Mouse (Mus musculus): ENCODE results near the gene Fbxo27. TPM values are rescaled to one million over a fixed set of nuclear protein-coding genes. Genes with fewer than 3 reads are reported as not detected.
"Not testable (repeated sequence)": the region's sequence is repeated elsewhere in the genome, so short reads cannot be mapped to it uniquely, and the experiment has no call there.

The Fbxo27 gene
- polyA plus RNA-seq (2015; fragmentation: Nextera tagmentation; extraction: Ambion mirVana), result 6.2 and 7.2 TPM in 2 replicates

- Histone ChIP-seq H3K9ac (peak within 1 kb of the TSS; percentile 35), H3K27me3 (no peaks in the 10 kb centered on the region), H3K4me3 (peak within 1 kb of the TSS; percentile 56), H3K36me3 (no peaks in the 10 kb centered on the region), H3K4me1 (peaks cover 17% of the 10 kb centered on the region), H3K4me2 (peak within 1 kb of the TSS; percentile 86), H3K9me3 (no peaks in the 10 kb centered on the region), H3K27ac (peak within 1 kb of the TSS; percentile 43; the same call in 1 of the 2 replicates)
- ATAC-seq (ENCODE audit: insufficient number of reproducible peaks, low FRiP score, low TSS enrichment, low read depth), result no peak
- WGBS, result 38% methylated on average over 30 of the region's 30 CpGs
These were observed at the start of gene Fbxo27 for GRCm38 (mm10) chr7:28692545-28693320. Gene Fbxo27, plus strand, starts transcription at chr7:28692849.

GRCm38 (mm10) chr7:28645366-28645765 lies 47.3 kb upstream of the Fbxo27 start:
- no peak for ATAC-seq (ENCODE audit: insufficient number of reproducible peaks, low FRiP score, low TSS enrichment, low read depth)
- H3K4me1 ChIP-seq, result no peaks in the 10 kb centered on the region
- no peaks in the 10 kb centered on the region for H3K27me3 ChIP-seq
- no peak overlapping the region for H3K9ac ChIP-seq
- no peaks in the 10 kb centered on the region for H3K9me3 ChIP-seq
- H3K4me3 ChIP-seq, result no peak overlapping the region
- no peaks in the 10 kb centered on the region for H3K36me3 ChIP-seq
- WGBS, result 49% methylated on average over 6 of the region's 6 CpGs
- no peak overlapping the region for H3K27ac ChIP-seq
- H3K4me2 ChIP-seq, result no peak overlapping the region

- H3K9me3 ChIP-seq, result no peaks in the 10 kb centered on the region
- no peak overlapping the region for H3K9ac ChIP-seq
- no peak for ATAC-seq (ENCODE audit: insufficient number of reproducible peaks, low FRiP score, low TSS enrichment, low read depth)
- H3K27ac ChIP-seq, result no peak overlapping the region
- 82% methylated on average over 2 of the region's 2 CpGs for WGBS
- H3K4me1 ChIP-seq, result no peaks in the 10 kb centered on the region
- no peaks in the 10 kb centered on the region for H3K36me3 ChIP-seq
- H3K27me3 ChIP-seq, result no peaks in the 10 kb centered on the region
- no peak overlapping the region for H3K4me2 ChIP-seq
- H3K4me3 ChIP-seq, result no peak overlapping the region
These were observed 46.6 kb upstream of the Fbxo27 start for GRCm38 (mm10) chr7:28645947-28646475.

- Histone ChIP-seq H3K9ac (no peak overlapping the region), H3K4me2 (no peak overlapping the region), H3K9me3 (no peaks in the 10 kb centered on the region), H3K36me3 (no peaks in the 10 kb centered on the region), H3K27ac (no peak overlapping the region), H3K27me3 (no peaks in the 10 kb centered on the region), H3K4me1 (no peaks in the 10 kb centered on the region), H3K4me3 (no peak overlapping the region)
- WGBS, result 44% methylated on average over 7 of the region's 7 CpGs
- ATAC-seq (ENCODE audit: insufficient number of reproducible peaks, low FRiP score, low TSS enrichment, low read depth), result no peak
These were observed 45.6 kb upstream of the Fbxo27 start for GRCm38 (mm10) chr7:28647016-28647415.

- 94% methylated on average over 2 of the region's 2 CpGs for WGBS
- Histone ChIP-seq H3K27me3 (no peaks in the 10 kb centered on the region), H3K27ac (no peak overlapping the region), H3K36me3 (no peaks in the 10 kb centered on the region), H3K9ac (no peak overlapping the region), H3K4me2 (no peak overlapping the region), H3K4me3 (no peak overlapping the region), H3K9me3 (no peaks in the 10 kb centered on the region), H3K4me1 (no peaks in the 10 kb centered on the region)
- no peak for ATAC-seq (ENCODE audit: insufficient number of reproducible peaks, low FRiP score, low TSS enrichment, low read depth)
These were observed 41.5 kb upstream of the Fbxo27 start for GRCm38 (mm10) chr7:28651157-28651556.

GRCm38 (mm10) chr7:28656430-28656829 lies 36.2 kb upstream of the Fbxo27 start:
- no peaks in the 10 kb centered on the region for H3K4me1 ChIP-seq
- no peak overlapping the region for H3K27ac ChIP-seq
- ATAC-seq (ENCODE audit: insufficient number of reproducible peaks, low FRiP score, low TSS enrichment, low read depth), result no peak
- H3K27me3 ChIP-seq, result no peaks in the 10 kb centered on the region
- WGBS, result 71% methylated on average over 4 of the region's 4 CpGs
- H3K9ac ChIP-seq, result no peak overlapping the region
- H3K4me3 ChIP-seq, result no peak overlapping the region
- no peaks in the 10 kb centered on the region for H3K36me3 ChIP-seq
- H3K9me3 ChIP-seq, result no peaks in the 10 kb centered on the region
- no peak overlapping the region for H3K4me2 ChIP-seq

- no peak for ATAC-seq (ENCODE audit: insufficient number of reproducible peaks, low FRiP score, low TSS enrichment, low read depth)
- Histone ChIP-seq H3K4me2 (peak overlapping the region; percentile 30), H3K27ac (peak overlapping the region; percentile 43; the same call in 1 of the 2 replicates), H3K9me3 (no peaks in the 10 kb centered on the region), H3K4me1 (peaks cover 15% of the 10 kb centered on the region), H3K9ac (no peak overlapping the region), H3K4me3 (0 out of 2 replicates have a peak overlapping the region, but pooled peaks have one; percentile 4), H3K27me3 (no peaks in the 10 kb centered on the region), H3K36me3 (no peaks in the 10 kb centered on the region)
- WGBS, result 7% methylated on average over 15 of the region's 15 CpGs
These were observed 26.7 kb upstream of the Fbxo27 start for GRCm38 (mm10) chr7:28665620-28666579.

- H3K9ac ChIP-seq, result no peak overlapping the region
- H3K4me1 ChIP-seq, result peaks cover 2% of the 10 kb centered on the region
- no peak overlapping the region for H3K27ac ChIP-seq
- ATAC-seq (ENCODE audit: insufficient number of reproducible peaks, low FRiP score, low TSS enrichment, low read depth), result no peak
- H3K4me2 ChIP-seq, result no peak overlapping the region
- no peak overlapping the region for H3K4me3 ChIP-seq
- 29% methylated on average over 4 of the region's 4 CpGs for WGBS
- H3K27me3 ChIP-seq, result no peaks in the 10 kb centered on the region
- H3K9me3 ChIP-seq, result no peaks in the 10 kb centered on the region
- no peaks in the 10 kb centered on the region for H3K36me3 ChIP-seq
These were observed 21.5 kb upstream of the Fbxo27 start for GRCm38 (mm10) chr7:28671172-28671571.

- no peaks in the 10 kb centered on the region for H3K27me3 ChIP-seq
- no peak overlapping the region for H3K9ac ChIP-seq
- no peaks in the 10 kb centered on the region for H3K9me3 ChIP-seq
- H3K36me3 ChIP-seq, result no peaks in the 10 kb centered on the region
- H3K4me3 ChIP-seq, result no peak overlapping the region
- ATAC-seq (ENCODE audit: insufficient number of reproducible peaks, low FRiP score, low TSS enrichment, low read depth), result no peak
- no peak overlapping the region for H3K27ac ChIP-seq
- no peak overlapping the region for H3K4me2 ChIP-seq
- H3K4me1 ChIP-seq, result no peaks in the 10 kb centered on the region
- 87% methylated on average over 5 of the region's 5 CpGs for WGBS
These were observed 20.4 kb upstream of the Fbxo27 start for GRCm38 (mm10) chr7:28672276-28672675.

- H3K4me2 ChIP-seq; H3K27ac ChIP-seq; H3K9ac ChIP-seq; H3K4me3 ChIP-seq; H3K4me1 ChIP-seq; ATAC-seq (ENCODE audit: insufficient number of reproducible peaks, low FRiP score, low TSS enrichment, low read depth); H3K27me3 ChIP-seq; H3K36me3 ChIP-seq; H3K9me3 ChIP-seq: not testable (repeated sequence)
- 63% methylated on average over 5 of the region's 5 CpGs for WGBS
These were observed 19.9 kb upstream of the Fbxo27 start for GRCm38 (mm10) chr7:28672786-28673185.

GRCm38 (mm10) chr7:28674994-28675393 lies 17.7 kb upstream of the Fbxo27 start:
- no peak overlapping the region for H3K4me2 ChIP-seq
- no peak overlapping the region for H3K4me3 ChIP-seq
- H3K9ac ChIP-seq, result no peak overlapping the region
- no peaks in the 10 kb centered on the region for H3K4me1 ChIP-seq
- no peak overlapping the region for H3K27ac ChIP-seq
- no peaks in the 10 kb centered on the region for H3K27me3 ChIP-seq
- 76% methylated on average over 9 of the region's 9 CpGs for WGBS
- H3K9me3 ChIP-seq, result no peaks in the 10 kb centered on the region
- no peak for ATAC-seq (ENCODE audit: insufficient number of reproducible peaks, low FRiP score, low TSS enrichment, low read depth)
- no peaks in the 10 kb centered on the region for H3K36me3 ChIP-seq

GRCm38 (mm10) chr7:28675746-28676145 lies 16.9 kb upstream of the Fbxo27 start:
- WGBS, result 33% methylated on average over 11 of the region's 11 CpGs

More at GRCm38 (mm10) chr7:28675746-28676145, 16.9 kb upstream of the Fbxo27 start:
- Histone ChIP-seq H3K9me3 (no peaks in the 10 kb centered on the region), H3K9ac (no peak overlapping the region), H3K4me1 (no peaks in the 10 kb centered on the region), H3K36me3 (no peaks in the 10 kb centered on the region), H3K4me2 (no peak overlapping the region), H3K4me3 (no peak overlapping the region), H3K27ac (no peak overlapping the region), H3K27me3 (no peaks in the 10 kb centered on the region)
- no peak for ATAC-seq (ENCODE audit: insufficient number of reproducible peaks, low FRiP score, low TSS enrichment, low read depth)

Measured in limb, embryonic 15.5 days (tissue).